Mouse (Mus musculus) bone marrow, adult 2 months (tissue): Measurements from ENCODE around the gene Glrx5.

Experiments used
- CTCF ChIP-seq: fragments of 200-500 bp; IDR thresholded peaks from 2 replicates; pipeline ENCODE4 v1.5.1; 2011; ENCODE audit warnings: low read length, control low read depth; ENCODE audit not compliant: control insufficient read depth, insufficient read depth
- POLR2A ChIP-seq: fragments of 200-500 bp; IDR thresholded peaks from 2 replicates; pipeline ENCODE4 v1.6.1; 2011; ENCODE audit warnings: low read depth, mild to moderate bottlenecking, control low read depth, low read length, borderline replicate concordance; ENCODE audit not compliant: control insufficient read depth

GRCm38 (mm10) chr12:105060006-105060405, 27.5 kb downstream of the Glrx5 start:
- no peak for TF ChIP-seq POLR2A
- TF ChIP-seq CTCF, result no peak
